8 mouse cellular contexts compared by ENCODE assay signal in the genomic region with DNA sequence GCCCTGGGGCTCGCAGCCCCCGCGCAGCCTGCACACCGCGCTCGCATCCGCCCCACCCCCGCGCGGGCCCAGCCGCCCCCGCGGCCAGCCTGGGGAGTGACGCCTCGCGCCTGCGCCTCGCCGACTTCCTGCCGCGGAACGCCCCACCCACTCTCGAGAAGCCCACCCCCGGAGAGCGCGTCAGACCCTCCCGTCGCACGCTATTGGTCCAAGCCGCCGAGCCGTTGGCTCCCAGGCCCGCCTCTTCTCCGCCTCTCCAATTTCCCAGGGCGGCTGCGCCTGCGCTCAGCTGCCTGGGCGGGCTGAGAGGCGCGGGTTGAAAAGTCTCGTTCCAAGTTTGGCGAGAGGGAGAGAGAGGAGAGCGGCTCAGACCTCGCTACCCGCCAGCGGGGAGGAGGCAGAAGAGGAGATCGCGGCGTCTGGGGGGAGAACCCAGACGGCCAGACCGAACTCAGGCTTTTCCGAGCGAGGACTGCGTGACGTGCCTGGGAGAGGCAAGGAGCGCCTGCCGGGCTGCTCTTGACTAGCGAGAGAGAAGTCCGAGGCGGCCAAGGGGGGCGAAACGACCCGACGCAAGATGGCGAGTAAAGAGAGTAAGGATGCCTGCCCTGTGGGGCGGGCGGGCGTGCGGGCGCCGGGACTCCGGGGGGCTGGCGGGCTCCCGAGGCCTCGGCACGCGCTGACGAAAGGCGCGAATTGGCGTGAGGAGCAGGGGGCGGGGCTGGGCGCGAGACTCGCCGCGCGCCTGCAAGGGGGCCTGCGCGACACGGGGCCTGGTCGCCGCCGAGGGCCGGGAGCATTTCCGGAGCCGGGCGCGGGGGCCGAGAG. TPM values are rescaled to one million over a fixed set of nuclear protein-coding genes. Genes with fewer than 3 reads are reported as not detected.
DNase-seq lines count a peak whose midpoint lies in the region; ATAC-seq and TF ChIP-seq lines count a peak whose summit lies in the region.

A gene (plus strand): TSS at position 288 of the 828 bp plus-strand sequence.

- 25% methylated on average over 89 of the region's 100 CpGs for WGBS in forebrain, embryonic 14.5 days
- 28% methylated on average over 100 of the region's 100 CpGs for WGBS in lung, adult 2 months

- H3K4me1 ChIP-seq in ES-Bruce4 (ENCODE audit: control insufficient read depth, insufficient read depth, low read length), result peaks cover 7% of the 10 kb centered on the region
- H3K4me1 ChIP-seq in forebrain, embryonic 14.5 days (ENCODE audit: control insufficient read depth, insufficient read depth, low read length), result peaks cover 3% of the 10 kb centered on the region; the same call in 1 of the 2 replicates
- H3K4me1 ChIP-seq in lung, adult 2 months (ENCODE audit: control insufficient read depth, insufficient read depth, low read length), result no peaks in the 10 kb centered on the region

- peak within 1 kb of the TSS; percentile 94 for H3K9ac ChIP-seq in ES-Bruce4 (ENCODE audit: low read depth, poor library complexity, severe bottlenecking)
- H3K9ac ChIP-seq in forebrain, embryonic 14.5 days (ENCODE audit: low read length), result peak within 1 kb of the TSS; percentile 68

- no peaks in the 10 kb centered on the region for H3K27me3 ChIP-seq in ES-Bruce4 (ENCODE audit: control insufficient read depth, insufficient read depth, low read length, poor library complexity, severe bottlenecking)
- H3K27me3 ChIP-seq in forebrain, embryonic 14.5 days (replicated peaks; ENCODE audit: control insufficient read depth, insufficient read depth, low read length), result no peaks in the 10 kb centered on the region

- peak; percentile 98 for ATAC-seq in cerebellum, adult (ENCODE audit: insufficient number of reproducible peaks, low FRiP score, low TSS enrichment)
- peak; percentile 98 for ATAC-seq in forebrain, embryonic 14.5 days
- ATAC-seq in neutrophil, adult 5-6 weeks (ENCODE audit: extremely low read depth, insufficient number of reproducible peaks, low FRiP score, poor library complexity, severe bottlenecking), result peak; percentile 98

- peaks cover 20% of the 10 kb centered on the region for H3K36me3 ChIP-seq in ES-Bruce4 (ENCODE audit: control insufficient read depth, insufficient read depth, low read length, poor library complexity, severe bottlenecking)
- H3K36me3 ChIP-seq in forebrain, embryonic 14.5 days (ENCODE audit: control insufficient read depth, insufficient read depth, low read length), result no peaks in the 10 kb centered on the region

- H3K4me2 ChIP-seq in forebrain, embryonic 14.5 days (ENCODE audit: low read length), result peak within 1 kb of the TSS; percentile 53

- H3K9me3 ChIP-seq in ES-Bruce4 (replicated peaks; ENCODE audit: control insufficient read depth, insufficient read depth, low read length, poor library complexity, severe bottlenecking), result no peaks in the 10 kb centered on the region
- no peaks in the 10 kb centered on the region for H3K9me3 ChIP-seq in forebrain, embryonic 14.5 days (replicated peaks; ENCODE audit: control insufficient read depth, low read length)

- H3K4me3 ChIP-seq in ES-Bruce4 (ENCODE audit: low read depth, low read length), result peak within 1 kb of the TSS; percentile 94
- peak within 1 kb of the TSS; percentile 51 for H3K4me3 ChIP-seq in forebrain, embryonic 14.5 days (ENCODE audit: low read depth, low read length)
- peak within 1 kb of the TSS; percentile 94 for H3K4me3 ChIP-seq in lung, adult 2 months (replicated peaks; ENCODE audit: extremely low read depth, low read depth, low read length)

- 0 out of 2 replicates have a peak, but pooled peaks have one; percentile 27 for TF ChIP-seq EP300 in ES-Bruce4 (IDR thresholded peaks at IDR 0.05; ENCODE audit: insufficient read depth, low read depth, low read length)

- TF ChIP-seq POLR2A in ES-Bruce4 (IDR thresholded peaks at IDR 0.05; ENCODE audit: insufficient read depth, low read length), result peak; percentile 50
- peak; percentile 89 for TF ChIP-seq POLR2A in lung, adult 2 months (IDR thresholded peaks at IDR 0.05; ENCODE audit: borderline replicate concordance, extremely low read depth, low read depth, low read length)

- TF ChIP-seq CTCF in ES-Bruce4 (IDR thresholded peaks at IDR 0.05; ENCODE audit: low read depth, low read length), result no peak
- no peak for TF ChIP-seq CTCF in lung, adult 2 months (IDR thresholded peaks at IDR 0.05; ENCODE audit: insufficient read depth, low read length)

- peak; percentile 95 for DNase-seq in forebrain, embryonic 14.5 days (ENCODE audit: low spot score)
- DNase-seq in heart, postnatal 14 days, result peak; percentile 92 to 93
- DNase-seq in layer of hippocampus, adult 18-20 months (ENCODE audit: low spot score in 2 of 2), result peak; percentile 90 to 92
- DNase-seq in lung, adult 2 months, result peak; percentile 80
- peak; percentile 86 to 89 for DNase-seq in thymus, adult 18-20 months

- H3K27ac ChIP-seq in ES-Bruce4 (ENCODE audit: insufficient read depth, low read length), result peak within 1 kb of the TSS; percentile 90
- H3K27ac ChIP-seq in forebrain, embryonic 14.5 days (ENCODE audit: low read depth, low read length), result peak within 1 kb of the TSS; percentile 91

- intact Hi-C loops in heart, postnatal 14 days (cut with DNase I), result no loop called here

RNA-seq across cellular contexts. Expression of the gene that starts here (rescaled TPM):
- 525 and 560 TPM in 2 replicates for polyA plus RNA-seq in ES-Bruce4 (2011; ENCODE audit: insufficient read depth, insufficient read length, low read depth, missing spikeins)
- polyA plus RNA-seq in forebrain, embryonic 14.5 days (2014; fragmentation: Nextera tagmentation; extraction: Ambion mirVana), result 232 and 256 TPM in 2 replicates
- 100 to 1,000 TPM; 167 to 169 TPM for total RNA-seq in heart, postnatal 14 days (2021)
- 100 to 1,000 TPM; 155 to 163 TPM for total RNA-seq in layer of hippocampus, adult 18-20 months (2021)
- 33.5 and 50.1 TPM in 2 replicates for polyA plus RNA-seq in lung, adult 2 months (2012; rRNA removed)
- 61.6 and 69.9 TPM in 2 replicates for total RNA-seq in neutrophil, adult 5-6 weeks (2017)

Comparison
In these comparisons a context has a peak if more than half of its experiments do, and no peak if none do; other contexts are left out.
1. Peak in every context shown above with its lines: DNase-seq, ATAC-seq, H3K4me3 ChIP-seq and H3K27ac ChIP-seq.